Mouse (Mus musculus) hematopoietic stem cell, adult 5-6 weeks (primary cell): ENCODE measurements at regions not wholly inside any gene's neighbourhood (a gene's known extent, or its start where the extent isn't known, plus 50 kb on each side); places are given as distances from the start of the nearest gene placed in this dataset.
A peak's percentile ranks its signal among the peaks of the same experiment; 100 is the strongest.

Experiments
- ATAC-seq, 2 experiments: fragments of 125-278 bp in 1 of 2; replicated peaks in 1 of 2; 2 replicates each; pipeline ENCODE4 v1.8.0; 2016 to 2017; ENCODE audit warnings: inconsistent platforms in 2 of 2, mild to moderate bottlenecking in 2 of 2, moderate number of reproducible peaks in 2 of 2, low read depth in 1 of 2, moderate TSS enrichment in 1 of 2; ENCODE audit not compliant: low FRiP score in 2 of 2, poor library complexity in 2 of 2, severe bottlenecking in 2 of 2, insufficient read depth in 1 of 2, low TSS enrichment in 1 of 2

GRCm38 (mm10) chr4:12837097-12837426 lies 665.2 kb upstream of the Fam92a start:
- no peak for ATAC-seq

GRCm38 (mm10) chr4:12836326-12837096 lies 664.7 kb upstream of the Fam92a start:
- no peak for ATAC-seq

GRCm38 (mm10) chr4:12826419-12826818 lies 654.6 kb upstream of the Fam92a start:
- peak; percentile 72 to 85; a peak in 3 of 4 replicates for ATAC-seq

DNA sequence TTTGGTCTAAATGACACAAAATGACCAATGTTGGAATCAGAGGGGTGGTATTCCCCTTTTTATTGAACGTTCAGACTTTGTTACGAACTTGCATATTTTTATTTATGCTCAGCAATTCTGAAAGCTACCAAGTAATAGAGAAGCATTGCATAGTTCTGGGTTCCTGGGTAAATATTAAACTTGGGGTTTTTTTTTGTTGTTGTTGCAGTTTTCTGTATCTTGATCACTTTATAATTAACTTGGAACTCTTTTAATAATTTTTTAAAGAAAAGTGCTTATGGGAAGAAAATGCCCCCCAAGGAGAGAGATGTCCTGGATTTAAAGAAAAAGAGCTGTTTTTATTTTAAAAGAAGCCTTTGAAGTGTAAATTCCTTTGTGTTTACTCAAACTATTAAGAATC lies 642.4 kb upstream of the Fam92a start:
- no peak for ATAC-seq

GRCm38 (mm10) chr4:12801186-12801585 lies 629.4 kb upstream of the Fam92a start:
- ATAC-seq: no peak

DNA sequence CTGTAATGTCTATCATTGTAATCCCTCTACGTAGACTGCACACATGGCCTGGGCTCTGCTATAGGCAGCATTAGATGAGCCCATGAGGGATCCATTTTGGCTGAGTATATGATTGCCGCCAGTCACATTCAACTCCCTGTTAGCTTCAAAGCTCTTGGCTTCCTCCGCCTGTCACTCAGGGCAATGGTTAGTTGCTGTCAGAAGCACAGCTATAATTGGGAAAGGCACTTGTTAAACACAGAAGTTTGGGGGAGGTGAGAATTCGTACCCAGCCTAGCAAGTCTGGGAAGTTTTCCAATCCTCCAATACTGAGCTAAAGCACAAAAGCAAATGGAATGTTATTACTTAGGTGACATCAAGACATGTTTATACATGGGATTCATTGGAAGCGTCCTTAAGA lies 627.7 kb upstream of the Fam92a start:
- no peak for ATAC-seq

DNA sequence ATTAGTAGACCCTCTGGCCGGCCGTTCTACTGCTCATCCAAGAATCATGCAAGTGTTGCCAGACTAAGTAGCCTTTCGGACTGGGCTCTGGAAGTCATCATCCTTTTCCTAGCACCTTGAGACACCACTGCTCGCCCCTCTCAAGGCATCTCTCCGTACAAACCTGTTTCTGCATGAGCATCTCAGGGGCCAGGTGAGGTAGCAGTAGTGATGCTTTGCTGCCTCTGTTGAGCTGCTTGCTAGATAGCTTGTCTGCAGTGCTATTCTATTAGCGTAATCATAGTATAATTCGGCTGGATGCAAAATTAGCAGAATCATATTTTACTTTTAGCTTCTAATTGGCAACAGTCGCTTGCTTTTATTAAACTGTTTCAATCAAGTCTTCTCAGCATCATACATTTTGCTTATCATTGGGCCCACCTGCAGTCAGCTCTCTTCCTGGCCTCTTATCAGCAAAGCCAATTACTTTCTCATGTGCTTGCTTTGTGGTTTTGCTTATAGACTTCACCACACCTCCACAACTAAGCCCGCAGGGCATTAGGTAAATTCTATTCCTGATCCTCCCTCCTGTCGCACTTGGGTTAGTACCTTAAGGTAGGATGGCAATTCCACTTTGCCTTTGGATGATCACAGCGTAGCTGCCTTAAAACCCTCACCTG lies 621.1 kb upstream of the Fam92a start:
- peak; percentile 17 to 64; a peak in 1 of 4 replicates for ATAC-seq

DNA sequence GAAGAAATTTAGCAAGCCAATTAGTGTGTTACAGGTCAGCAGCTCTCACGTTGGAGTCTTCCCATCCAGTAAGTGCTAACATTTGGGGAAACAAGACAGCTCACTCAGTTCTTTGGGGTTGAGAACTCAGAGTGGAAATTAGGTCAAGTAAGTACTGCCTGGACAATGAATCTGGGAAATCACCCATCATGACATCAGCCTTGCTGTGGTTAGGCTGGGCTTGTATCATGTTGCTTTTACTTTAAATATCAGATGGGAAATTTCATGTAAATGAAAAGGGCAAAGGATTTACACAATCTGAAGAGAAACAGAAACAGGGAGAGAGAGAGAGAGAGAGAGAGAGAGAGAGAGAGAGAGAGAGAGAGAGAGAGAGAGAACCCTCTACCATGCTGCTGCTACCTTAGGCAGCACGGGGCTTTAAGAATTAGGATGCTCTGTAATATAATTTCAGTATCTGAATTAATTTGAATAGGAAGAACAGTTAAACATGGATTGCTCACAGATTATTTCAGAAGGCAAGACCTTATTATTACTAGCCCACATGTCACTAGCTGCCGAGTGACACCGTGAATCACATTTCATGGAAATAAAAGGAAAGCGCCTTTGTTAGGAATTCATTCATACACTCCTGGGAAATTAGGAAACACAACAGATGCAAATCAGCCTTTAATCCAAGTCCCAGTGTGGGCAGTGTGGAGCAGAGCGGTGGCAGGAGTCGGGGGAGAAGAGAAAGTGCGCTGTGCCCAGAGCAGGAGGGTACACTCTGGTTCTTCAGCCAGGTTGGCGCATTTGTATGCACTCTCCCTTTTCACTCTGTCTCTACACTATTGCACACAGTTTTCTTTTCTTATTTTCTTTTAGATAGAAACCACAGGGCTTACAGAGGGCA lies 620.2 kb upstream of the Fam92a start:
- ATAC-seq: no peak

DNA sequence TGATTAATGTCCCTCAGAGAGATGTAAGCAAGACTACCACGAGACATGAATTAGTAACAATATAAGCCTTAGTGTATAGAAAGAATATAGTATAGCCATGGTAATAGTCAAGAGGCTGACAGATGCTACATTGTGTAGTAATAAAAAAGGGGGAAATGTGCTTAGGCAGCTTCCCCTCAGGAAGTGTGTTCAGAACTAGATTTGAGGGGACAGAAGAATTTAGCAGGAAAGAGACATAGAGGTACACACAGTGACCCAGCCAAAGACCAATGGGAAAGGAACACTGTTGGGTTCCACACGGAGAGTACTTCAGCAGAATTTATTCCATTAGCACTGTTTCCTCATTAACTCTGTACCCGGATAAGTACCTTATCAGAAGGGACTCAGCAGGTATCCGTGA lies 614.0 kb upstream of the Fam92a start:
- peak; percentile 71 to 74 for ATAC-seq

DNA sequence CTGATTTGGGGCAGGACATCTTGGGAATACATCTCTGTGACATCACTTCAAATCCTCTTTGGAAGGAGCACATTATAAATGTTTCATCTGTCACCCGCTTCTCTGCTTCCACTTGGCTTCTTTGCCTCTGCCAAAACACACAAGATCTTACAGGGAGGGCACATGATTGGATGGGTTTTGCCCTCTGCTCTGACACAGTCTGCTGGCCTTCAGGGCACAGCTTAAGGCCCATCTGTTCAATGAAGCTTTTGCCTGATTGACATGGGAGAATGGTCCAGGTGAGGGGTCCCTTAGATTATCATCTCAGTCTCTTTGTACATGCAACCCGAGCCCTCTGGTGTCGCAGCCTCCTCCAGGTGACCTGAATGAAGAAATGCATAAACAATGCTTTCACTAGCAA lies 612.7 kb upstream of the Fam92a start:
- ATAC-seq: no peak

- ATAC-seq: no peak
Measured at GRCm38 (mm10) chr4:12784068-12784467, 612.3 kb upstream of the Fam92a start.

GRCm38 (mm10) chr4:12781969-12782904 lies 610.4 kb upstream of the Fam92a start:
- ATAC-seq: no peak

- ATAC-seq: no peak
Measured at GRCm38 (mm10) chr4:12780254-12780653, 608.4 kb upstream of the Fam92a start.

GRCm38 (mm10) chr4:12779211-12779610 lies 607.4 kb upstream of the Fam92a start:
- no peak for ATAC-seq

DNA sequence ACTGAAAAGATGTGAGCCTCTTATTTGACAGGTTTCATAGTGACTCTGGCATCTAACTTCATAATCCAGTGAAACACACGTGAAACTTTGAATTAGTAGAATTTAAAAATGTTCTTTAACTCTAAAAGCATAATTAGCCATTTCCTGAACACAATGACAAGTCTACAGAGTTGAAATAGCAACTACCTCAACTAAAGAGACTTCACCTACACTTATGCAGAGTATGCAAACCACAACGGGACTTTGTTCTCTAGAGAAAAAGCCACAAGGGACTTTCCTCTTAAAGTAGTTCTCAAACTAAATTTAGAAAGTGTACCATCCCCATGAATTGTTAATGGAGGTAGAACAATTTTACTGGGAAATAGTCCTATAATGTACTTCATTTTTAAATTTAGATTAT lies 606.3 kb upstream of the Fam92a start:
- peak in 1 of 2 experiments; percentile 67; a peak in 2 of 4 replicates for ATAC-seq

DNA sequence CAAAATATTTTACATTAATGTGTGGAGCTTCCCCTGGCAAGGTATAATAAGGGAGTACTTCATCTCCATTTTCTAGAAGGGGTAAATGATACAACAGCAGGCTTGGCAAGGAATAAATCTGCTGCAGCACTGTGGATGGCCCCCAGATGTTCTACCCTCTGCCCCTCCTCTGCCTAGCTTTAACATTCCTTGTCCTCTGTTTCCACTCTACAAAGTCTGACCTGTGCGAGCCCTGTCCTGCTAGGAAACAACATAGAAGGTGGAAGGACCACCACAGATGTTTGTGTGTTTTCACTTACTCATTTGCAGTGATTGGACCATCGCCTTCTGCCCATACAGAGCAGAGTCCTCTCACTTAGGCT lies 604.4 kb upstream of the Fam92a start:
- ATAC-seq: no peak

DNA sequence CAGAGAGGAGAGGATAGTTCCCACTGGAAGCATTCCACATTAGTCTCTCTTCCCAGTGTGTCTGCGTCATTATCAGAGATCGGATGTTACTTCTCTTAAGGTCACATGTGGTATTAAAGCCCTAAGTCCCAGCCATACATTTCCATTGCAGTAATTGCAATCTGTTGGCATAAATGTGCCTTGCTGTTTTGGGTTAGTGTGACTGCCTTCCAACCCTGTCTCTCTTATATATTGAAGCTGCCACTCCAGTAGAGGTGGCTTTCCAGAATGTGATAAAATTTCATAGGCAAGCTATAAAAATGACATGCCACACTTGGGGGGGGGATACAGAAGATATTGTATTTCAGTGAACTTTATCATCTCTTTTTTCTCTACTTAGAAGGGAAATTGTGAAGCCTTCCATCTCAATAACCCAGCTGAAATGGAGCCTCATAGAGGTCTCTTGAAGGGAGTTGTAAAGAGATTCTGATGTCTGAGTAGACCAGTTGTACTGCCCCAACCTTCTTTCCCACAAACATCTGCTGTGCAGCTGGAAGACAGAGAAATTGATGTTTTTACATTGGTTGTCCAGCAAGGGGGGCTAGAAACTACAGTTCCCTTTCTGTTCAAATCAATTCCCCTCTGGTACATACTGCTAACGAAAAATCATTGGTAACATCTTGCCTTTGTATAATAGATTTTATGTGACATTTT lies 603.9 kb upstream of the Fam92a start:
- peak in 1 of 2 experiments; percentile 47; a peak in 1 of 4 replicates for ATAC-seq
